Mouse (Mus musculus): Measurements from ENCODE around the gene Shkbp1. TPM values are rescaled to one million over a fixed set of nuclear protein-coding genes. Genes with fewer than 3 reads are reported as not detected.

The Shkbp1 gene
- polyA plus RNA-seq, 1 experiment from 2014 or later, result 50.9 TPM

- H3K36me3 ChIP-seq (ENCODE audit: control insufficient read depth, insufficient read depth, low read length), result no peaks in the 10 kb centered on the region
- peaks cover 10% of the 10 kb centered on the region for H3K27me3 ChIP-seq (ENCODE audit: control insufficient read depth, insufficient read depth, low read length)
- 37% methylated on average over 3 of the region's 3 CpGs for WGBS
- DNase-seq (ENCODE audit: low spot score) (no peak), ATAC-seq (ENCODE audit: insufficient number of reproducible peaks, low FRiP score, low TSS enrichment, low read depth) (no peak)
- 0 out of 2 replicates have a peak, but pooled peaks cover 2% of the 10 kb centered on the region for H3K4me1 ChIP-seq (ENCODE audit: control insufficient read depth, insufficient read depth, low read length)
- H3K27ac ChIP-seq (replicated peaks; ENCODE audit: low read depth, low read length), result no peak overlapping the region
- H3K4me3 ChIP-seq (ENCODE audit: low read depth, low read length), result no peak overlapping the region
- no peak overlapping the region for H3K4me2 ChIP-seq (ENCODE audit: low read depth, severe bottlenecking)
- peaks cover 3% of the 10 kb centered on the region; the same call in 1 of the 2 replicates for H3K9me3 ChIP-seq (ENCODE audit: control insufficient read depth, low read length)
- no peak overlapping the region for H3K9ac ChIP-seq (ENCODE audit: low read length)
These were observed 46.0 kb downstream of the Shkbp1 start for GRCm38 (mm10) chr7:27309832-27310231.

- WGBS, result 7% methylated on average over 28 of the region's 28 CpGs
- Histone ChIP-seq H3K4me1 (ENCODE audit: control insufficient read depth, insufficient read depth, low read length) (0 out of 2 replicates have a peak, but pooled peaks cover 2% of the 10 kb centered on the region), H3K9me3 (ENCODE audit: control insufficient read depth, low read length) (peaks cover under 1% of the 10 kb centered on the region; the same call in 1 of the 2 replicates), H3K4me3 (ENCODE audit: low read depth, low read length) (no peak overlapping the region; the same call in 1 of the 2 replicates), H3K36me3 (ENCODE audit: control insufficient read depth, insufficient read depth, low read length) (no peaks in the 10 kb centered on the region), H3K27ac (replicated peaks; ENCODE audit: low read depth, low read length) (no peak overlapping the region), H3K9ac (ENCODE audit: low read length) (no peak overlapping the region), H3K27me3 (ENCODE audit: control insufficient read depth, insufficient read depth, low read length) (peaks cover 10% of the 10 kb centered on the region), H3K4me2 (ENCODE audit: low read depth, severe bottlenecking) (peak overlapping the region; percentile 46)
- peak; percentile 59 for DNase-seq (ENCODE audit: low spot score)
- ATAC-seq (ENCODE audit: insufficient number of reproducible peaks, low FRiP score, low TSS enrichment, low read depth), result peak; percentile 31; the same call in 1 of the 2 replicates
These were observed 46.8 kb downstream of the Shkbp1 start for GRCm38 (mm10) chr7:27308821-27309549.

GRCm38 (mm10) chr7:27307551-27307950, 48.3 kb downstream of the Shkbp1 start:
- Histone ChIP-seq H3K9ac (ENCODE audit: low read length) (no peak overlapping the region), H3K36me3 (ENCODE audit: control insufficient read depth, insufficient read depth, low read length) (no peaks in the 10 kb centered on the region), H3K9me3 (ENCODE audit: control insufficient read depth, low read length) (no peaks in the 10 kb centered on the region), H3K27ac (replicated peaks; ENCODE audit: low read depth, low read length) (no peak overlapping the region), H3K4me1 (ENCODE audit: control insufficient read depth, insufficient read depth, low read length) (0 out of 2 replicates have a peak, but pooled peaks cover 2% of the 10 kb centered on the region), H3K4me2 (ENCODE audit: low read depth, severe bottlenecking) (no peak overlapping the region), H3K4me3 (ENCODE audit: low read depth, low read length) (no peak overlapping the region), H3K27me3 (ENCODE audit: control insufficient read depth, insufficient read depth, low read length) (peaks cover 10% of the 10 kb centered on the region)
- 58% methylated on average over 9 of the region's 9 CpGs for WGBS
- no peak for ATAC-seq (ENCODE audit: insufficient number of reproducible peaks, low FRiP score, low TSS enrichment, low read depth)
- DNase-seq (ENCODE audit: low spot score), result no peak

- Histone ChIP-seq H3K9me3 (ENCODE audit: control insufficient read depth, low read length) (no peaks in the 10 kb centered on the region), H3K4me1 (ENCODE audit: control insufficient read depth, insufficient read depth, low read length) (0 out of 2 replicates have a peak, but pooled peaks cover 2% of the 10 kb centered on the region), H3K4me3 (ENCODE audit: low read depth, low read length) (no peak overlapping the region), H3K9ac (ENCODE audit: low read length) (no peak overlapping the region), H3K27me3 (ENCODE audit: control insufficient read depth, insufficient read depth, low read length) (peaks cover 10% of the 10 kb centered on the region), H3K27ac (replicated peaks; ENCODE audit: low read depth, low read length) (no peak overlapping the region), H3K36me3 (ENCODE audit: control insufficient read depth, insufficient read depth, low read length) (no peaks in the 10 kb centered on the region), H3K4me2 (ENCODE audit: low read depth, severe bottlenecking) (no peak overlapping the region)
- 75% methylated on average over 24 of the region's 24 CpGs for WGBS
- ATAC-seq (ENCODE audit: insufficient number of reproducible peaks, low FRiP score, low TSS enrichment, low read depth) (no peak), DNase-seq (ENCODE audit: low spot score) (peak; percentile 59)
These were observed 49.4 kb downstream of the Shkbp1 start for GRCm38 (mm10) chr7:27306161-27307160.

- Histone ChIP-seq H3K27me3 (ENCODE audit: control insufficient read depth, insufficient read depth, low read length) (peaks cover 3% of the 10 kb centered on the region), H3K9ac (ENCODE audit: low read length) (no peak overlapping the region), H3K4me1 (ENCODE audit: control insufficient read depth, insufficient read depth, low read length) (no peaks in the 10 kb centered on the region), H3K27ac (replicated peaks; ENCODE audit: low read depth, low read length) (no peak overlapping the region), H3K36me3 (ENCODE audit: control insufficient read depth, insufficient read depth, low read length) (no peaks in the 10 kb centered on the region), H3K9me3 (ENCODE audit: control insufficient read depth, low read length) (no peaks in the 10 kb centered on the region), H3K4me2 (ENCODE audit: low read depth, severe bottlenecking) (no peak overlapping the region), H3K4me3 (ENCODE audit: low read depth, low read length) (no peak overlapping the region)
- DNase-seq (ENCODE audit: low spot score), result no peak
- 82% methylated on average over 17 of the region's 17 CpGs for WGBS
- ATAC-seq (ENCODE audit: insufficient number of reproducible peaks, low FRiP score, low TSS enrichment, low read depth), result no peak
These were observed 50.6 kb downstream of the Shkbp1 start for GRCm38 (mm10) chr7:27305091-27305730.

- no peak overlapping the region for H3K4me2 ChIP-seq (ENCODE audit: low read depth, severe bottlenecking)
- no peaks in the 10 kb centered on the region for H3K4me1 ChIP-seq (ENCODE audit: control insufficient read depth, insufficient read depth, low read length)
- no peak overlapping the region for H3K9ac ChIP-seq (ENCODE audit: low read length)
- H3K9me3 ChIP-seq (ENCODE audit: control insufficient read depth, low read length), result no peaks in the 10 kb centered on the region
- no peaks in the 10 kb centered on the region for H3K27me3 ChIP-seq (ENCODE audit: control insufficient read depth, insufficient read depth, low read length)
- no peaks in the 10 kb centered on the region for H3K36me3 ChIP-seq (ENCODE audit: control insufficient read depth, insufficient read depth, low read length)
- H3K4me3 ChIP-seq (ENCODE audit: low read depth, low read length), result no peak overlapping the region
- 9% methylated on average over 11 of the region's 11 CpGs for WGBS
- no peak overlapping the region for H3K27ac ChIP-seq (replicated peaks; ENCODE audit: low read depth, low read length)
- DNase-seq (ENCODE audit: low spot score) (peak; percentile 81), ATAC-seq (ENCODE audit: insufficient number of reproducible peaks, low FRiP score, low TSS enrichment, low read depth) (no peak)
These were observed 53.6 kb downstream of the Shkbp1 start for GRCm38 (mm10) chr7:27302172-27302571.

GRCm38 (mm10) chr7:27300801-27301200, 55.0 kb downstream of the Shkbp1 start:
- Histone ChIP-seq H3K9ac (ENCODE audit: low read length) (no peak overlapping the region), H3K4me2 (ENCODE audit: low read depth, severe bottlenecking) (no peak overlapping the region), H3K27ac (replicated peaks; ENCODE audit: low read depth, low read length) (no peak overlapping the region), H3K4me3 (ENCODE audit: low read depth, low read length) (no peak overlapping the region), H3K4me1 (ENCODE audit: control insufficient read depth, insufficient read depth, low read length) (no peaks in the 10 kb centered on the region), H3K36me3 (ENCODE audit: control insufficient read depth, insufficient read depth, low read length) (no peaks in the 10 kb centered on the region), H3K9me3 (ENCODE audit: control insufficient read depth, low read length) (no peaks in the 10 kb centered on the region), H3K27me3 (ENCODE audit: control insufficient read depth, insufficient read depth, low read length) (no peaks in the 10 kb centered on the region)
- DNase-seq (ENCODE audit: low spot score), result no peak
- no peak for ATAC-seq (ENCODE audit: insufficient number of reproducible peaks, low FRiP score, low TSS enrichment, low read depth)
- 89% methylated on average over 5 of the region's 5 CpGs for WGBS

GRCm38 (mm10) chr7:27300351-27300750, 55.5 kb downstream of the Shkbp1 start:
- Histone ChIP-seq H3K27me3 (ENCODE audit: control insufficient read depth, insufficient read depth, low read length) (no peaks in the 10 kb centered on the region), H3K9me3 (ENCODE audit: control insufficient read depth, low read length) (no peaks in the 10 kb centered on the region), H3K36me3 (ENCODE audit: control insufficient read depth, insufficient read depth, low read length) (no peaks in the 10 kb centered on the region), H3K4me2 (ENCODE audit: low read depth, severe bottlenecking) (no peak overlapping the region), H3K27ac (replicated peaks; ENCODE audit: low read depth, low read length) (no peak overlapping the region), H3K9ac (ENCODE audit: low read length) (no peak overlapping the region), H3K4me3 (ENCODE audit: low read depth, low read length) (no peak overlapping the region), H3K4me1 (ENCODE audit: control insufficient read depth, insufficient read depth, low read length) (no peaks in the 10 kb centered on the region)
- 86% methylated on average over 4 of the region's 4 CpGs for WGBS
- ATAC-seq (ENCODE audit: insufficient number of reproducible peaks, low FRiP score, low TSS enrichment, low read depth) (no peak), DNase-seq (ENCODE audit: low spot score) (no peak)

All from limb, embryonic 11.5 days (tissue).